In the genomic region with DNA sequence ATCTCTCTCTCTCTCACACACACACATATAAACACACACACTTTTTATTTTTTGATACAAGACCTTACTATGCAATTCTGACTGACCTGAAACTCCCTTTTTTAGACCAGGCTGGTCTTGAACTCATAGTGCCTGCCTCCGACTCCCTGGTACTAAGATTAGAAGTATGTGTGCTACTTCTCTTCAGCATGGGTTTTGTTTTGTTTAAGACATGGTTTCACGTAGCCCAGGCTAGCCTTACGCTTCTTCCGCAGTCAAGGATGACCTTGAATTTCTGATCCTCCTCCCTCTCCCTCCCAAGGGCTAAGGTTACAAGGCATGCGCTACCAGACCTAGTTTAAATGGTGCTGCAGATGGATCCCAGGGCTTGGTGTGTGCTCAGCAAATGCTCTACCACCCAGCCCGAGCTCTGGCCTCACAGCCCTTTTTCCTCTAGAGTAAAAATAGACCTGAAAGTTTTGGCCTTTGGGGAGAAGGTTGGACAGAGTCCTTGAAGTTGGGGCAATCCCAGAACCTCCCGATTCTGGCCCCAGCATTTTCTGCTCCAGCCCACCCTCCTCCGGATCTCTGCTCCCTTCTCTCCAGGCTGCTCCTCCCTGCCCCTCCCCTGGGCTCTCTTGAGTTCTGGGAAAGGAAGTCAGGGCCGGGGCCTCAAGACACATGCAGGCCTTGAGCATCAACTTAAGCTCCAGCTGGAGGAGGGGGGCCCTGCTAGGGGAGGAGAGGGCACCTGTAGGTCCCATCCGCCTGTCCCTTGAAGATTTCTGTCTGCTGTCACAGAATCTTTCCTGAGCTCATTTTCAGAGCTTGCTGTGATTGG, we compare ENCODE assay signal across 7 mouse cellular contexts. TPM values are rescaled to one million over a fixed set of nuclear protein-coding genes. Genes with fewer than 3 reads are reported as not detected.
DNase-seq lines count a peak whose midpoint lies in the region; ATAC-seq lines count a peak whose summit lies in the region.

No protein-coding gene starts in this region.

- H3K27ac ChIP-seq in neural tube, embryonic 15.5 days (replicated peaks) = 0 out of 2 replicates have a peak overlapping the region, but pooled peaks have one; percentile 33
- peak overlapping the region; percentile 16; the same call in 1 of the 2 replicates for H3K27ac ChIP-seq in liver, embryonic 11.5 days (ENCODE audit: low read depth, low read length)
- no peak overlapping the region for H3K27ac ChIP-seq in forebrain, embryonic 15.5 days (replicated peaks)

- no peaks in the 10 kb centered on the region for H3K36me3 ChIP-seq in neural tube, embryonic 15.5 days
- H3K36me3 ChIP-seq in liver, embryonic 11.5 days (ENCODE audit: control insufficient read depth, insufficient read depth, low read length) = no peaks in the 10 kb centered on the region
- no peaks in the 10 kb centered on the region for H3K36me3 ChIP-seq in forebrain, embryonic 15.5 days

- no peak overlapping the region for H3K4me2 ChIP-seq in neural tube, embryonic 15.5 days
- H3K4me2 ChIP-seq in liver, embryonic 11.5 days = no peak overlapping the region
- no peak overlapping the region for H3K4me2 ChIP-seq in forebrain, embryonic 15.5 days (replicated peaks)

- H3K4me3 ChIP-seq in neural tube, embryonic 15.5 days (replicated peaks) = no peak overlapping the region
- no peak overlapping the region for H3K4me3 ChIP-seq in liver, embryonic 11.5 days (ENCODE audit: low read depth, low read length)
- no peak overlapping the region for H3K4me3 ChIP-seq in forebrain, embryonic 15.5 days

- no peak overlapping the region for H3K9ac ChIP-seq in neural tube, embryonic 15.5 days (replicated peaks)
- H3K9ac ChIP-seq in liver, embryonic 11.5 days (ENCODE audit: low read depth, low read length) = peak overlapping the region; percentile 3; the same call in 1 of the 2 replicates
- H3K9ac ChIP-seq in forebrain, embryonic 15.5 days (replicated peaks) = no peak overlapping the region

- no peaks in the 10 kb centered on the region for H3K27me3 ChIP-seq in neural tube, embryonic 15.5 days (replicated peaks)
- no peaks in the 10 kb centered on the region for H3K27me3 ChIP-seq in liver, embryonic 11.5 days (replicated peaks; ENCODE audit: control insufficient read depth, insufficient read depth, low read length)
- no peaks in the 10 kb centered on the region for H3K27me3 ChIP-seq in forebrain, embryonic 15.5 days

- H3K9me3 ChIP-seq in neural tube, embryonic 15.5 days (replicated peaks) = no peaks in the 10 kb centered on the region
- H3K9me3 ChIP-seq in liver, embryonic 11.5 days (ENCODE audit: control insufficient read depth, low read length) = no peaks in the 10 kb centered on the region
- no peaks in the 10 kb centered on the region for H3K9me3 ChIP-seq in forebrain, embryonic 15.5 days

- no peak for ATAC-seq in neural tube, embryonic 15.5 days (ENCODE audit: low FRiP score)
- no peak for ATAC-seq in liver, embryonic 11.5 days (replicated peaks; ENCODE audit: low FRiP score)
- ATAC-seq in forebrain, embryonic 15.5 days (replicated peaks) = no peak

- DNase-seq in neural tube, embryonic 10.5 days (ENCODE audit: extremely low spot score, low spot score) = no peak
- DNase-seq in heart, adult 9 months (ENCODE audit: low spot score in 2 of 2) = peak; percentile 62 to 64
- DNase-seq in liver, embryonic 11.5 days (ENCODE audit: low spot score) = no peak
- DNase-seq in thymus, postnatal 25 days = peak; percentile 80
- DNase-seq in cerebellum, adult 11 months = no peak

- peaks cover 13% of the 10 kb centered on the region for H3K4me1 ChIP-seq in neural tube, embryonic 15.5 days
- H3K4me1 ChIP-seq in liver, embryonic 11.5 days (replicated peaks; ENCODE audit: control insufficient read depth, insufficient read depth, low read length) = peaks cover 33% of the 10 kb centered on the region
- peaks cover 9% of the 10 kb centered on the region for H3K4me1 ChIP-seq in forebrain, embryonic 15.5 days

- 78% methylated on average over 10 of the region's 10 CpGs for WGBS in neural tube, embryonic 15.5 days
- 64% methylated on average over 10 of the region's 10 CpGs for WGBS in liver, embryonic 11.5 days
- WGBS in forebrain, embryonic 15.5 days = 74% methylated on average over 10 of the region's 10 CpGs

RNA-seq across cellular contexts. Expression of a gene that starts 8.3 kb away (rescaled TPM):
- polyA plus RNA-seq in neural tube, embryonic 15.5 days (2015; fragmentation: Nextera tagmentation; extraction: Ambion mirVana) = 76.5 and 139 TPM in 2 replicates
- polyA plus RNA-seq in liver, embryonic 11.5 days (2014; fragmentation: Nextera tagmentation; extraction: Ambion mirVana) = 525 and 530 TPM in 2 replicates
- 59.8 and 64.4 TPM in 2 replicates for polyA plus RNA-seq in forebrain, embryonic 15.5 days (2015; fragmentation: Nextera tagmentation; extraction: Ambion mirVana)

RNA-seq across cellular contexts. Expression of a gene that starts 11.1 kb away (rescaled TPM):
- polyA plus RNA-seq in neural tube, embryonic 15.5 days (2015; fragmentation: Nextera tagmentation; extraction: Ambion mirVana) = 19.5 and 21.5 TPM in 2 replicates
- polyA plus RNA-seq in liver, embryonic 11.5 days (2014; fragmentation: Nextera tagmentation; extraction: Ambion mirVana) = 20.7 and 21.3 TPM in 2 replicates
- polyA plus RNA-seq in forebrain, embryonic 15.5 days (2015; fragmentation: Nextera tagmentation; extraction: Ambion mirVana) = 25.2 and 26.2 TPM in 2 replicates

Comparison
In these comparisons a context has a peak if more than half of its experiments do, and no peak if none do; other contexts are left out.
1. DNase-seq: peak in heart, adult 9 months (2 of 2) and thymus, postnatal 25 days (single experiment); none in neural tube, embryonic 10.5 days (single experiment), liver, embryonic 11.5 days (single experiment) and cerebellum, adult 11 months (single experiment).